Mouse (Mus musculus): ENCODE data around the gene Sh3glb2. TPM values are rescaled to one million over a fixed set of nuclear protein-coding genes. Genes with fewer than 3 reads are reported as not detected.
A peak's percentile ranks its signal among the peaks of the same experiment; 100 is the strongest.

Sh3glb2 gene
- total and polyA plus RNA-seq, 2 experiments from 2014 or later: 171 to 410 TPM

- Histone ChIP-seq H3K27me3 (ENCODE audit: insufficient read depth, low read length) (no peaks in the 10 kb centered on the region), H3K4me3 (ENCODE audit: low read length) (peak overlapping the region; percentile 60), H3K4me1 (ENCODE audit: insufficient read depth, low read length) (0 out of 2 replicates have a peak, but pooled peaks cover 8% of the 10 kb centered on the region), H3K4me2 (ENCODE audit: low read depth, low read length) (peak overlapping the region; percentile 86), H3K9ac (replicated peaks; ENCODE audit: low read length) (peak overlapping the region; percentile 73), H3K9me3 (ENCODE audit: low read length) (no peaks in the 10 kb centered on the region), H3K27ac (peak overlapping the region; percentile 89), H3K36me3 (ENCODE audit: insufficient read depth, low read length) (peaks cover 16% of the 10 kb centered on the region)
- no peak for TF ChIP-seq CTCF (IDR thresholded peaks at IDR 0.05; ENCODE audit: low read depth)
- 94% methylated on average over 1 of the region's 1 CpGs for WGBS
- ATAC-seq (no peak), DNase-seq (ENCODE audit: low spot score) (no peak)
Measured at GRCm38 (mm10) chr2:30393370-30393656, 34.2 kb upstream of the Sh3glb2 start.

GRCm38 (mm10) chr2:30392577-30393369, 33.6 kb upstream of the Sh3glb2 start:
- Histone ChIP-seq H3K4me2 (ENCODE audit: low read depth, low read length) (peak overlapping the region; percentile 86), H3K9me3 (ENCODE audit: low read length) (no peaks in the 10 kb centered on the region), H3K27me3 (ENCODE audit: insufficient read depth, low read length) (no peaks in the 10 kb centered on the region), H3K4me3 (ENCODE audit: low read length) (peak overlapping the region; percentile 60), H3K36me3 (ENCODE audit: insufficient read depth, low read length) (peaks cover 15% of the 10 kb centered on the region), H3K4me1 (ENCODE audit: insufficient read depth, low read length) (0 out of 2 replicates have a peak, but pooled peaks cover 8% of the 10 kb centered on the region), H3K9ac (replicated peaks; ENCODE audit: low read length) (peak overlapping the region; percentile 73), H3K27ac (peak overlapping the region; percentile 89)
- no peak for TF ChIP-seq CTCF (IDR thresholded peaks at IDR 0.05; ENCODE audit: low read depth)
- DNase-seq (ENCODE audit: low spot score) (peak; percentile 95), ATAC-seq (peak; percentile 81)
- WGBS: under 1% methylated on average over 54 of the region's 54 CpGs

- peak; percentile 98 for ATAC-seq
- WGBS: under 1% methylated on average over 40 of the region's 40 CpGs
Measured at GRCm38 (mm10) chr2:30392114-30392576, 33.0 kb upstream of the Sh3glb2 start, which contains the start of gene Dolpp1. Gene Dolpp1, plus strand, starts transcription at chr2:30392254.

GRCm38 (mm10) chr2:30389000-30389399, 29.9 kb upstream of the Sh3glb2 start:
- WGBS: 94% methylated on average over 2 of the region's 2 CpGs
- no peak overlapping the region for H3K9ac ChIP-seq (replicated peaks; ENCODE audit: low read length)

More at GRCm38 (mm10) chr2:30392114-30392576, 33.0 kb upstream of the Sh3glb2 start, which contains the start of gene Dolpp1:
- Histone ChIP-seq H3K9ac (replicated peaks; ENCODE audit: low read length) (peak within 1 kb of the TSS; percentile 73), H3K4me3 (ENCODE audit: low read length) (peak within 1 kb of the TSS; percentile 60), H3K9me3 (ENCODE audit: low read length) (no peaks in the 10 kb centered on the region), H3K4me2 (ENCODE audit: low read depth, low read length) (peak within 1 kb of the TSS; percentile 86), H3K36me3 (ENCODE audit: insufficient read depth, low read length) (peaks cover 10% of the 10 kb centered on the region), H3K27me3 (ENCODE audit: insufficient read depth, low read length) (no peaks in the 10 kb centered on the region), H3K4me1 (ENCODE audit: insufficient read depth, low read length) (0 out of 2 replicates have a peak, but pooled peaks cover 8% of the 10 kb centered on the region), H3K27ac (peak within 1 kb of the TSS; percentile 89)
- no peak for TF ChIP-seq CTCF (IDR thresholded peaks at IDR 0.05; ENCODE audit: low read depth)
- DNase-seq (ENCODE audit: low spot score): peak; percentile 99

GRCm38 (mm10) chr2:30386913-30387312, 27.8 kb upstream of the Sh3glb2 start:
- ATAC-seq (no peak), DNase-seq (ENCODE audit: low spot score) (no peak)
- Histone ChIP-seq H3K9ac (replicated peaks; ENCODE audit: low read length) (no peak overlapping the region), H3K4me3 (ENCODE audit: low read length) (no peak overlapping the region), H3K9me3 (ENCODE audit: low read length) (no peaks in the 10 kb centered on the region), H3K27ac (no peak overlapping the region), H3K27me3 (ENCODE audit: insufficient read depth, low read length) (no peaks in the 10 kb centered on the region), H3K4me1 (ENCODE audit: insufficient read depth, low read length) (no peaks in the 10 kb centered on the region), H3K4me2 (ENCODE audit: low read depth, low read length) (no peak overlapping the region), H3K36me3 (ENCODE audit: insufficient read depth, low read length) (peaks cover 26% of the 10 kb centered on the region)
- WGBS: 87% methylated on average over 9 of the region's 9 CpGs
- no peak for TF ChIP-seq CTCF (IDR thresholded peaks at IDR 0.05; ENCODE audit: low read depth)

More at GRCm38 (mm10) chr2:30389000-30389399, 29.9 kb upstream of the Sh3glb2 start:
- no peak for ATAC-seq
- TF ChIP-seq CTCF (IDR thresholded peaks at IDR 0.05; ENCODE audit: low read depth): peak; percentile 11; the same call in 1 of the 2 replicates
- peaks cover 13% of the 10 kb centered on the region for H3K36me3 ChIP-seq (ENCODE audit: insufficient read depth, low read length)
- H3K4me2 ChIP-seq (ENCODE audit: low read depth, low read length): no peak overlapping the region
- no peak overlapping the region for H3K27ac ChIP-seq
- no peaks in the 10 kb centered on the region for H3K27me3 ChIP-seq (ENCODE audit: insufficient read depth, low read length)
- no peaks in the 10 kb centered on the region for H3K9me3 ChIP-seq (ENCODE audit: low read length)
- 0 out of 2 replicates have a peak, but pooled peaks cover 8% of the 10 kb centered on the region for H3K4me1 ChIP-seq (ENCODE audit: insufficient read depth, low read length)
- no peak overlapping the region for H3K4me3 ChIP-seq (ENCODE audit: low read length)
- no peak for DNase-seq (ENCODE audit: low spot score)

- no peak for ATAC-seq
- Histone ChIP-seq H3K9me3 (ENCODE audit: low read length) (no peaks in the 10 kb centered on the region), H3K27me3 (ENCODE audit: insufficient read depth, low read length) (no peaks in the 10 kb centered on the region), H3K36me3 (ENCODE audit: insufficient read depth, low read length) (peaks cover 30% of the 10 kb centered on the region), H3K27ac (no peak overlapping the region), H3K4me1 (ENCODE audit: insufficient read depth, low read length) (no peaks in the 10 kb centered on the region), H3K4me3 (ENCODE audit: low read length) (no peak overlapping the region), H3K9ac (replicated peaks; ENCODE audit: low read length) (no peak overlapping the region), H3K4me2 (ENCODE audit: low read depth, low read length) (no peak overlapping the region)
- TF ChIP-seq CTCF (IDR thresholded peaks at IDR 0.05; ENCODE audit: low read depth): no peak
- no peak for DNase-seq (ENCODE audit: low spot score)
- WGBS: 86% methylated on average over 4 of the region's 4 CpGs
Measured at GRCm38 (mm10) chr2:30385591-30385990, 26.5 kb upstream of the Sh3glb2 start.

- no peak overlapping the region for H3K4me2 ChIP-seq (ENCODE audit: low read depth, low read length)
Measured at GRCm38 (mm10) chr2:30384814-30385213, 25.7 kb upstream of the Sh3glb2 start.

More at GRCm38 (mm10) chr2:30384814-30385213, 25.7 kb upstream of the Sh3glb2 start:
- no peak for TF ChIP-seq CTCF (IDR thresholded peaks at IDR 0.05; ENCODE audit: low read depth)
- no peaks in the 10 kb centered on the region for H3K27me3 ChIP-seq (ENCODE audit: insufficient read depth, low read length)
- H3K9me3 ChIP-seq (ENCODE audit: low read length): no peaks in the 10 kb centered on the region
- 75% methylated on average over 5 of the region's 5 CpGs for WGBS
- no peak overlapping the region for H3K4me3 ChIP-seq (ENCODE audit: low read length)
- no peak overlapping the region for H3K27ac ChIP-seq
- no peak for ATAC-seq
- peaks cover 38% of the 10 kb centered on the region for H3K36me3 ChIP-seq (ENCODE audit: insufficient read depth, low read length)
- H3K9ac ChIP-seq (replicated peaks; ENCODE audit: low read length): no peak overlapping the region
- no peaks in the 10 kb centered on the region for H3K4me1 ChIP-seq (ENCODE audit: insufficient read depth, low read length)
- no peak for DNase-seq (ENCODE audit: low spot score)

All from hindbrain, postnatal 0 days (tissue).